Mouse (Mus musculus) liver, adult 2 months (tissue): ENCODE data around the gene Oser1. TPM values are rescaled to one million over a fixed set of nuclear protein-coding genes. Genes with fewer than 3 reads are reported as not detected.
A peak's percentile ranks its signal among the peaks of the same experiment; 100 is the strongest.
"Not testable (repeated sequence)": the region's sequence is repeated elsewhere in the genome, so short reads cannot be mapped to it uniquely, and the experiment has no call there.

Experiments
- DNase-seq: peaks from one replicate; pipeline ENCODE4 v3.0.0-alpha.2; 2011; ENCODE audit warnings: low read depth, low spot score; ENCODE audit errors: extremely low read depth
- H3K27ac ChIP-seq: fragments of 200-500 bp; replicated peaks from 2 replicates; pipeline ENCODE4 v1.5.1; 2012; ENCODE audit warnings: low read depth, mild to moderate bottlenecking, control low read depth, inconsistent platforms, low read length; ENCODE audit not compliant: insufficient read depth
- H3K27me3 ChIP-seq: fragments of 200-500 bp; 2 replicates; pipeline ENCODE4 v1.6.1; 2012; ENCODE audit warnings: mild to moderate bottlenecking, moderate library complexity, low read length, inconsistent platforms; ENCODE audit not compliant: control insufficient read depth, insufficient read depth
- H3K36me3 ChIP-seq: fragments of 200-500 bp; 2 replicates; pipeline ENCODE4 v1.6.1; 2012; ENCODE audit warnings: low read length, inconsistent platforms; ENCODE audit not compliant: control insufficient read depth, insufficient read depth
- H3K4me1 ChIP-seq: fragments of 200-500 bp; 2 replicates; pipeline ENCODE4 v1.6.1; 2011; ENCODE audit warnings: low read length; ENCODE audit not compliant: control insufficient read depth, insufficient read depth
- H3K4me3 ChIP-seq: fragments of 200-500 bp; 2 replicates; pipeline ENCODE4 v1.5.1; 2011; ENCODE audit warnings: low read depth, mild to moderate bottlenecking, control low read depth, low read length, moderate library complexity; ENCODE audit not compliant: insufficient read depth
- H3K79me2 ChIP-seq: fragments of 200-500 bp; 2 replicates; pipeline ENCODE4 v1.6.1; 2012; ENCODE audit warnings: inconsistent platforms, mild to moderate bottlenecking, low read length, moderate library complexity; ENCODE audit not compliant: control insufficient read depth, insufficient read depth
- H3K9ac ChIP-seq: fragments of 200-500 bp; 2 replicates; pipeline ENCODE4 v1.6.1; 2012; ENCODE audit warnings: low read depth, mild to moderate bottlenecking, control low read depth, inconsistent platforms, low read length
- CTCF ChIP-seq: fragments of 200-500 bp; IDR thresholded peaks from 2 replicates; pipeline ENCODE4 v1.5.1; 2011; ENCODE audit warnings: low read depth, low read length, control low read depth
- POLR2A ChIP-seq: fragments of 200-500 bp; IDR thresholded peaks from 2 replicates; pipeline ENCODE4 v1.6.1; 2011; ENCODE audit warnings: low read length, control low read depth; ENCODE audit not compliant: insufficient read depth; ENCODE audit errors: extremely low read depth
- WGBS: fragments of 180-500 bp; shearing (Covaris S2); methylation state at CpG from one replicate; pipeline ENCODE4 v1.1.7; 2018; 5-methylcytosine and 5-hydroxymethylcytosine counted together
- polyA plus RNA-seq: library from polyadenylated mRNA; depleted of rRNA; stranded (reverse); fragments of >200 nt; gene quantifications from 2 replicates; pipeline ENCODE4 v1.2.3, GENCODE M21; 2012
- total RNA-seq: library from RNA; depleted of rRNA; stranded (reverse); fragments of >200 nt; gene quantifications from 2 replicates; pipeline ENCODE4 v1.2.3, GENCODE M21; 2014

Oser1 gene
- total and polyA plus RNA-seq, 2 experiments, result 8.0 to 21.9 TPM

DNA sequence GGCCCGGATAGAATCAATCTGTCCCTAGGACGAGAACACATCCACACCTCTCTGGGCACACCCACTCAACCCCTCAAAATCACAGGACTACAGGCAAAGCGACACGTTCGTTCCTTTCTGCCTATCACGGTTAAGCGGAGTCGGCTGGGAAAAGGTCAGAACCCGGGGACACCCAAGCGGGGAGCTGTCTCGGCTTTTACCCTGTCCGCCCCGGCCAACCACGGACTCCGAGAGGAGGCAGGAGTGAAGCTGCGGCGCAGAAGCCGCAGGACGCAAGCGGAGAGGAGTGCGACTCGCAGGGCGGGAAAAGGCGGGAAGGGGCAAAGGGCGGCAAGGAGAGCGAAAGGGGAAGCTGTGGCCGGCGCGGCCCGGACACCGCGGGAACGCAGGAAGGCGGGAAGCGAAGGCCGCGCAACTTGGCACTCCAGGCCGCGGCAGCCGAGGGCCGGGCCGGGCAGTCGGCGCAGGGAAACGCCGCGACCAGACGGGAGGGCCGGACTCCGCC, 5.6 kb downstream of the Oser1 start:
- Histone ChIP-seq H3K9ac (peak overlapping the region; percentile 95), H3K27ac (peak overlapping the region; percentile 84), H3K36me3 (peaks cover 11% of the 10 kb centered on the region), H3K4me1 (peaks cover 21% of the 10 kb centered on the region), H3K79me2 (peaks cover 25% of the 10 kb centered on the region; the same call in 1 of the 2 replicates), H3K4me3 (peak overlapping the region; percentile 81), H3K27me3 (no peaks in the 10 kb centered on the region)
- WGBS, result under 1% methylated on average over 48 of the region's 50 CpGs
- TF ChIP-seq POLR2A, result no peak
- no peak for TF ChIP-seq CTCF
- peak; percentile 62 for DNase-seq

DNA sequence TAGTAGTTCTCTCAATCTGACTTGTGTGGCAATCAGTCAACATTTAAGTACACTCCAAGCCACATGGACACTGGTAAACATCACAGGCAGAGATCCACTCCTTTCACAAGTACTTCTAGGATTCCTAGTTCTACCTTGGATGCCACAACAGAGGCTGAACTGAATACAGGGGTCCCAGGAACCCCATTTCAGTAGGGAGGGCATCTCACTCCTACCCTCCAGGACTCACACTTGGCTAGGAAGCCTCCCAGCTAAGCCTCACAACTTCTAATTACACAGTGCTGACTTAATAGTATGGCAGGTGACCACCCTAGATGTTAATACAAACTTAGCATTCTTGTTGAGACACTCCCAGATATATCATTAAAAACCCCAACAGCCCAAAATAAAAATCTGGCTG, 6.7 kb downstream of the Oser1 start:
- peaks cover 15% of the 10 kb centered on the region for H3K4me1 ChIP-seq
- peaks cover 25% of the 10 kb centered on the region; the same call in 1 of the 2 replicates for H3K79me2 ChIP-seq
- H3K36me3 ChIP-seq, result peaks cover 18% of the 10 kb centered on the region
- TF ChIP-seq CTCF (no peak), POLR2A (no peak)
- H3K27ac ChIP-seq, result peak overlapping the region; percentile 45
- H3K9ac ChIP-seq, result peak overlapping the region; percentile 50
- no peaks in the 10 kb centered on the region for H3K27me3 ChIP-seq
- peak; percentile 74 for DNase-seq
- peak overlapping the region; percentile 81 for H3K4me3 ChIP-seq

DNA sequence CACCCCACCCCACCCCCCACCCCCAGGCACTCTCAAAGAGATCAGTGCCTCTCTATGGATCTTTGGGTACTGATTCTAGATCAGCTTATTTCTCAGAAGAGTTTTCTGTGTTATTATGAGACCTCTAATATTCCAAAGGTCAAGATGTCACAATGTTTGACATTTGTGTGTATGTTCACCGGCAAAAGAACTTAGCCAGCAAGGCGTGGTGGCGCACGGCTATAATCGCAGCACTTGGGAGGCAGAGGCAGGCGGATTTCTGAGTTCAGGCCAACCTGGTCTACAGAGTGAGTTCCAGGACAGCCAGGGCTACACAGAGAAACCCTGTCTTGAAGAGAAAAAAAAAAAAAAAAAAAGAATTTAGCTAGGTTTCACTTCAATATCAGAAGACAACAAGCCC, 7.5 kb downstream of the Oser1 start:
- Histone ChIP-seq H3K36me3 (peaks cover 18% of the 10 kb centered on the region), H3K9ac (no peak overlapping the region), H3K4me3 (no peak overlapping the region), H3K79me2 (peaks cover 25% of the 10 kb centered on the region; the same call in 1 of the 2 replicates), H3K4me1 (peaks cover 19% of the 10 kb centered on the region), H3K27ac (no peak overlapping the region), H3K27me3 (no peaks in the 10 kb centered on the region)
- 34% methylated on average over 6 of the region's 6 CpGs for WGBS
- TF ChIP-seq POLR2A, result no peak
- TF ChIP-seq CTCF, result no peak
- peak; percentile 59 for DNase-seq

DNA sequence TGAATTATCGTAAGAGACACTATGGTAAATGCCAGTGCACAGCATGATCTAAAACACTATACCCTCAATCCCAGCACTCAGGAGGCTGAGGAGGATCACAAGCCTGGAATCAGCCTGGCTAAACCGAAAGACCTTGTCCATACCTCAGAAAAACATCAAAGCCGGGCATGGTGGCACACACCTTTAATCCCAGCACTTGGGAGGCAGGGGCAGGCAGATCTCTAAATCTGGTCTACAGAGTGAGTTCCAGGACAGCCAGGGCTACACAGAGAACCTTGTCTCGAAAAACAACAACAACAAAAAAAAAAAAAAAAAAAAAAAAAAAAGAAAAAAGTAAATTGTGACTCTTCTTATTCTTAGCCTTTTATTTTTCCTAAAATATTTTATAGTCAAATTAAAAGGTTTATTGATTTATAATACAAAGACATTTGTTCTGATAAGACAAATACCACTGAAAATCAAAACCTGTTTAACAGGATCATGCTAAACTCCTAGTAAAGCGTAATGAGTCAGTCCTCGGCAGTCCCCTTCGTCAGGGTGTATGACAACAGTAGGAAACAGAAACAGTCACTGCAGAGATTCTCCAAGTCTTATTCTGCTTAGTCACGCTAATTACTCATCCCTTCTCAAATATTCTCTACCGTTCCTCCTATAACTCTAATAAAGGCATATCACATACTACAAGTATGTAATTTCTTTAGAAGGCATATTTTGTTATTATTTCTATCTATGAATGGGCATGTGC, 11.5 kb downstream of the Oser1 start:
- Histone ChIP-seq H3K27ac (peak overlapping the region; percentile 22; the same call in 1 of the 2 replicates), H3K4me3 (no peak overlapping the region), H3K4me1 (peaks cover 21% of the 10 kb centered on the region), H3K27me3 (no peaks in the 10 kb centered on the region), H3K36me3 (peaks cover 47% of the 10 kb centered on the region), H3K9ac (no peak overlapping the region), H3K79me2 (peaks cover 15% of the 10 kb centered on the region; the same call in 1 of the 2 replicates)
- WGBS, result 81% methylated on average over 9 of the region's 9 CpGs
- DNase-seq, result no peak
- no peak for TF ChIP-seq CTCF
- TF ChIP-seq POLR2A, result no peak

DNA sequence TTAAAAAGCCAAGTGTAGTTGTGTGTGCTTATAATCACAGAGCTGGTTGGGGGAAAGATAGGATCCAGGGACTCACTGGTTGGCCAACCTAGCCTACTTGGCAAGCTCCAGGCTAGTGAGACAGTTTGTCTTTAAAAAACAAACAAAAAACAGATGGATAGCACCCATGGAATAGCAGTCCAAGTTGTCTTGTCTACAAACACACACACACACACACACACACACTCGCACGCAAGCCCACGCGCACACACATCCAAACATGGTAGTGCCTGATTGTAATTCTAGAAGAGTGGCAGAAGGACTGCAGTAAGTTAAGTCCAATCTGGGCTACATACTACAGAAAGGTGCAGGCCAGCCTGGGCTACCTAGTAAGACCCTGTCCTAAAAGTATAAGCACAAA, 12.1 kb downstream of the Oser1 start:
- no peak overlapping the region for H3K9ac ChIP-seq
- peaks cover 48% of the 10 kb centered on the region for H3K36me3 ChIP-seq
- H3K27ac ChIP-seq, result peak overlapping the region; percentile 22
- TF ChIP-seq POLR2A, result no peak
- H3K79me2 ChIP-seq, result peaks cover 12% of the 10 kb centered on the region; the same call in 1 of the 2 replicates
- WGBS, result 34% methylated on average over 4 of the region's 4 CpGs
- peaks cover 15% of the 10 kb centered on the region for H3K4me1 ChIP-seq
- H3K27me3 ChIP-seq, result no peaks in the 10 kb centered on the region
- peak; percentile 89 for DNase-seq
- no peak overlapping the region for H3K4me3 ChIP-seq

DNA sequence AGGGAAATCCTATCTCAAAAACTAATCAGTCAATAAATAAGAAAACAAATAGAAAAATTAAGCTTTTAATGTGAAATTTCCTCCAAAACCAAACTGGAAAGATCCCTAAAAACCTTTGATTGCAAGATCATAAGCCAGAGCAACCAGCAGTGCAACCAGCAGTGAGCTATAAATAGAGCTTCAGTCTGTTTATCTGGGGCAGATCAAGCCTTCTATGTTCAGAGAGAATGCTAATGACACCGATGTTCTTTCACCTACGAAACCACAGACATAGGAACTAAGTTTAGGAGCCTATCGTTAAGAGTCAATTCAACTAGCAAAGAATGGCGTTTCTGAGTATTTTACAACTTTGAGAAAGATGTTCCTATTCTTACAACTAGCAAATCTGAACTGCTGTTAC, 12.7 kb downstream of the Oser1 start:
- Histone ChIP-seq H3K79me2 (peaks cover 8% of the 10 kb centered on the region; the same call in 1 of the 2 replicates), H3K4me1 (peaks cover 15% of the 10 kb centered on the region), H3K27me3 (no peaks in the 10 kb centered on the region), H3K27ac (peak overlapping the region; percentile 77; the same call in 1 of the 2 replicates), H3K4me3 (no peak overlapping the region), H3K36me3 (peaks cover 54% of the 10 kb centered on the region), H3K9ac (no peak overlapping the region)
- no peak for TF ChIP-seq POLR2A
- no peak for TF ChIP-seq CTCF
- DNase-seq, result peak; percentile 72
- WGBS, result 32% methylated on average over 4 of the region's 4 CpGs

DNA sequence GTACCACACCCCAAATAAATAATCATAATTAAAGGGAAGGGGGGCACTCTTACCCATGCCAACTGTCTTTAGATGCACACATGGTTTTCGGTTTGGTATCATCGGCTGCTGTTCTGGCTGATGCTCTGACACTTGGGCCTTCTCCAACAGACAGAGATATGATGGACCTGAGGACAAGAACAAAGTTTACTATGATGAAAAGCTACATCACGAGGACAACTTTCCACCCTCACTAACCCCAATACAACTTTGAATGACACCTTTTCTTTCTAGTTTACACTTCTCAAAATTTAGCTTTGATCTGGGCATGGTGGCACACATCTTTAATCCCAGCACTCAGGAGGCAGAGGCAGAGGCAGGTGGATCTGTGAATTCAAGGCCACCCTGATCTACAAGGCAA, 13.2 kb downstream of the Oser1 start:
- H3K27ac ChIP-seq, result peak overlapping the region; percentile 77
- 21% methylated on average over 3 of the region's 3 CpGs for WGBS
- not testable (repeated sequence) for H3K4me3 ChIP-seq, H3K79me2 ChIP-seq, H3K9ac ChIP-seq, H3K27me3 ChIP-seq
- H3K4me1 ChIP-seq, result peaks cover 15% of the 10 kb centered on the region
- H3K36me3 ChIP-seq, result peaks cover 54% of the 10 kb centered on the region
- DNase-seq, result peak; percentile 88
